Mouse (Mus musculus) embryonic fibroblast, embryonic 13.5 days (primary cell): ENCODE data around the gene Slc2a6.

Source experiments
- CTCF ChIP-seq: IDR thresholded peaks from 2 replicates; pipeline ENCODE4 v1.5.1; 2011; ENCODE audit warnings: mild to moderate bottlenecking, control low read depth, low read length, moderate library complexity, borderline replicate concordance; ENCODE audit not compliant: insufficient read depth
- POLR2A ChIP-seq: IDR thresholded peaks from 2 replicates; pipeline ENCODE4 v1.6.1; 2011; ENCODE audit warnings: low read depth, mild to moderate bottlenecking, control low read depth, low read length, moderate library complexity

DNA sequence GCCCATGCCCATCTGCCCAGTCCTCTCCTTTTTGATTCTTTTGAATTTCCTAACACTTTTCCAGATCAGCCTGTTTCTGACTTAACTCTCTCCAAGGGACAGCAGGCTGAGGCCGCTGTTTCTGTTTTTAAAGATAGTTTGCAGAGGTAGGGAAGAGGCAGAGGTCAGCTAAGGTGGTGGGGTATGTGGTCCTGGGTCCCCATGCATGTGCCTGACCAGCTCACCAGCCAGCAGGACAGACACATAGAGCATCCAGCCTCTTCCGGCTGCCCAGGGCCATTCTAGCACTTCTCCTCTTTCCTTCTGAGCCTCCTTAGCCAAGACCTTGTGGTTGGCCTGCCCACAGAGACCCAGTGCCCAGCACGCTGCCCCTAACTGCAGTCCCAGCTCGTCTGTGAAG lies 30.5 kb upstream of the Slc2a6 start:
- TF ChIP-seq CTCF = no peak
- TF ChIP-seq POLR2A = no peak
